Mouse (Mus musculus) cerebellum, postnatal 25 days (tissue): Measurements from ENCODE around the gene Kif24.

Experiments
- DNase-seq, 2 experiments: peaks; one replicate each; pipeline ENCODE4 v3.0.0; 2021; ENCODE audit warnings: mixed read lengths in 2 of 2

Kif24 gene

DNA sequence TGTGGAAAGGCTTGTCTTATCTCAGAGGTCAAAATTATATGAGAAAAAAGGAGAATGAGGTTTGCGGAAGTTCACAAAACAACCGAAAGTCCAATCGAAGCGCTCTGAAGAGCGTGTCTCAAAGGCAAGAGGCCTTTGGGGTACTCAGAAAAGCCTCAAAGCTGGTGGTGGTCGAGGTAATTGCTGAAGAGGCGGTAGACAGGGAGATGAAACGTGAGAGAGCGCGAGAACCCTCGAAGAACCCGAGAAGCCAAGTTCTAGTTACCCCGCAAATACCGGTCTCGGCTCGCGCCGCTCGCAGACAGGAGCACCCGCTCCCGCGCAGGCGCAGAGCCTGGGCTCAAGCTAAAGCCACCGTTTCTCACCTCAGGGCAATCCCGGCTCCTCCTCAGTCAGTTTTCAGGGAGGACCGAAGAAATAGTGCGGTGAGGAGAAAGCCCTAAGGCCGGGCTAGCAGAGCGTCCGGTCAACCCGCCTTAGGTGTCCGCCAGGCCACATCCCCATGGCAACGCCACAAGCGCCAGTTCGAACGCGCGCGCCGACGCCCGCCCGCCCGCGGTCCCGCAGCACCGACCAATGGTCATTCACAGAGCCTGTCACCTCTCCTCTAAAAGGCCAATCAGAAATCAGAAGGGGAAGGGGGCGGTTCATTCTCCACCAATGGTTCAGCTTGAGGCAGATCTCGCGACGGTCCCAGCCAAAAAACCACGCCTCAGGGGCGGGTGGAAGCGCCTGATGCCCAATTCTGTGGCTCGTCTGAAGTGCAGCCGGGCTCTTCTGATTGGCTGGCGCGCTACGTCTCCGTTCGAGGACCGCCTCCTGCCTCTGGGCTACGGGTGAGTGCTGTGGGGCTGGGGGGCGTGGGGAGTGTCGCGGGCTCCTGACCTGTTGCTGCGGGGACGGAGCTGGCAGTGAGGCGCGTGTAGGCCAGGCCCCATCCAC is at the start of gene Kif24, which contains the start of gene Nudt2:
TSS of gene Kif24 (minus strand) at position 543 of the 942 bp plus-strand sequence.
TSS of gene Nudt2 (plus strand) at position 807 of the 942 bp plus-strand sequence.
- peak; percentile 97 for DNase-seq

DNA sequence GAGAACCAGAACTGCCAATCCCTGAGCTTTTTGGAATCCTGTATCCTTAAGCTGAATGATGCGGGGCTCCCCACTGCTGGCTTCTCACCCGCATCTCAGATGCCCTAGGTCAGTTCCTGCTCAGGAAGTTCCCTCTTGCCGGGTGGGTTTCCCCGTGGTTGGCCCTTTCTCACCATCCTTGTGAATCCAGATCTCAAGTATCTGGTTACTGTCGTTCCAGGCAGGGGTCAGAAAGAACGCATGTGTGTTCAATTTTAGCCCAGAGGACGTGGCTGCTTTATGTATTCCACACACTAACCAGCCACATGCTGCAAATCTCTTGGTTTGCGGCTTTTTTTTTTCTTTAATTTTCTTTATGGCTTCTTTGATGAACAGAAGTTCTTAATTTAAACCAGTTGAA is 49.0 kb upstream of the Kif24 start:
- DNase-seq = no peak

DNA sequence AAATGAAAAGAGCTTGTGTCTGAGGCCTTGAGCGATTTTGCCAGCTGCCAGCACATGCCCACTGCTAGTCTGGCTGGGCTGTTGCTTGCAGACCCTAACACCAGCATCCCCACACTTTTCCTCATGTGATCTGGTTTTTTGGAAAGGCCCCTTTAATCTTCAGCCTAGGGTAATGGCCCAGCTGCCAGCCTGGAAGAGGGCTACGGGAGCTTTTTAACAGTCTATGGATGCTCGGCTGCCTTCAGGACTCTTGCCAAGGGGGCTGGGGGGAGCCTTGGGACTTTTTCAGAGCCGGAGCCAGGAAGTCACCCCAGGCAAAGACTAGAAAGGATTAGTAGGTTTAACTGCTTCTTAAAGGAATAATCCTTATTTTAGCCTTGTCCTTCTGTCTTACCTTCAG is 48.6 kb upstream of the Kif24 start:
- no peak for DNase-seq

DNA sequence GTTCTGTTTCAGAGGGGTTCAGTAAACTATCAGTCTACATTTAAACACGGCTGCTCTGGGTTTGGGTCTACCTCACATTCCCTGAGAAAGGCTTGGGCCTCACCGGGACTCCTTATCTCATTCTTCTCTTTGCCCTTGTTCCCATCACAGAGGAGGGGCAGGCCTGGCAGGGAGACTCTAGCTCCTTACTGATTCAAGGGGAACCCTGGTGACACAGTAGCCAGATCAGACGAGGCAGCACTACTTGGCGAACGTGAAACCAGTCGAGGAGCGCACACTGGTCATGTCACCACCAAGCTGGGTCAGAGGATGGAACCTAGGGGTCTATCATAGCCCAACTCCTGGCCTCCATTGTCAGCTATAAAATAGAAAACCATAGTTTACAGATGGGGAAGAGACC is 43.3 kb upstream of the Kif24 start:
- no peak for DNase-seq

DNA sequence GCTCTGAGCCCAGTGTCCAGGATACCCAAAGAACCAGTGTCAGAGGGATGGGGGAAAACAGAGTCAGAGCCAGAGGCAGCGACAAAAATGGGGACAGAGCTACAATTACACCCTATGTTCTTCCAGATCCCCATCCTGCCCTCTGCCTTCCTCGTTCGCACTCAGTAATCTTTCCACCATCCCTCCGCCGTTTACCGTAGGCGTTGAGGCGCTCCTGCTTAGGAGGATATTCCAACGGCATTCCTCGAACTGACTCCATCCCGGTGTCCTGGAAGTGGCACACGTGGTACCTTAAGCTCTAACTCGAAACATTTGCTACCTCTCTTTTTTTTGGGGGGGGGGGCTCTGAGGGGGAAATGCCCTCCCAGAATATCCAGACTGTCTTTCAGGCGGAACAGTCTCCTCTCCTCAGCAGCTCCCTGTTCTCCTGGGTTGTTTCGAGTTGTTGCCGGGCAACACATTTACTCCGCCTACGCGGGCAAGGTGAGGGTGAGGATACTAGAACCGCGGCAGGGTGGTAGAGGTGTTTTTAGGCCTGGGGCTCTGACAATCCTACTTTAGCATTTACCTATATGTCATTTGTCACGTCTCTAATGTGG is 42.7 kb upstream of the Kif24 start:
- DNase-seq = no peak

DNA sequence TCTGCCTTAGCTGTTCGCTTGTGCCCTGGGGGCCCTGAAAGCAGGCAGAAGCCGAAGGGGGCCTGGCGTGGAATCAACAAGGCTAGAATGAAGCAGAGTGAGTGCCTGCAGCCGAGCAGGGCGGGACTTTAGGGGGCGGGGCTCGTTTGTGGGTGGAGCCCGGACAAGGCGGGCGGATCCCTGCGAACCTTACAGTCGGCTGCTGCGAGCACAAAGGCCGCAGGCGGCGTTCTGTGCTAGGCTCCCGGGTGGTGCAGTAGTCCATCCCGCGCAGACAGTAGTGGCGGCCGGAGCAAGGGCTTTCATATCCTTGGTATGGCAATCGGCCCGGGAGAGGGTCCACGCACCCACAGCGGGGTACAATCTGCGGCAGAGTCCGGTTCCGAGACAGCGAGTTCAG is 42.2 kb upstream of the Kif24 start:
- DNase-seq = peak; percentile 83 to 90

DNA sequence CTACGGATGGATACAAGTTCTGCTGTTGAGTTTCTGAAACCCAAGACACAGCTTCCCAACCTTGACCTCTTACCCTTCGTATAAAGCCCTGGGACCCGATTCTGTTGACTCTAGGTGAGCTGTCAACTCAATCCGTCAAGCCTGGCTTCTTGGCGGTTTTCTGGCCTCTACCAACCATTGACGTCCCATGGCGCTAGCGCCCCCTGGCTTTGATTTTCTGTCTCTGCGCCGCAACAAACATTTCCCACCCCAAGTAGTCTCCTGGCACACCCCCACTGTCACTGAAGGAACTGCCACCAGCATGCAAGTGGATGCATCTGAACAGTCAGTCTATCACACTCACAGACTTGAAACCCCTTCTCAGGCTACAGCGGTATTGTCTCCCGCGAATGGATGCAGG is 41.5 kb upstream of the Kif24 start:
- DNase-seq = peak; percentile 65 to 76

DNA sequence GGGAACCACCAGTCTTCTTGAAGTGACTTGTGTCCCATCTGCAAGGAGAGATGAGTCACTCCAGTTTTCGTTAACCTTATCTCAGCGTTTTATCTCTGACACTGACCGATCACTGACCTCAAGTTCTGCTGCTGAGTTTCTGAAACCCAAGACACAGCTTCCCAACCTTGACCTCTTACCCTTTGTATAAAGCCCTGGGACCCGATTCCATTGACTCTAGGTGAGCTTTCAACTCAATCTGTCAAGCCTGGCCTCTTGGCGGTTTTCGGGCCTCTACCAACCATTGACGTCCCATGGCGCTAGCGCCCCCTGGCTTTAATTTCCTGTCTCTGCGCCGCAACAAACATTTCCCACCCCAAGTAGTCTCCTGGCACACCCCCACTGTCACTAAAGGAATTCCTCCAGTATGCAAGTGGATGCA is 40.5 kb upstream of the Kif24 start:
- DNase-seq = no peak

DNA sequence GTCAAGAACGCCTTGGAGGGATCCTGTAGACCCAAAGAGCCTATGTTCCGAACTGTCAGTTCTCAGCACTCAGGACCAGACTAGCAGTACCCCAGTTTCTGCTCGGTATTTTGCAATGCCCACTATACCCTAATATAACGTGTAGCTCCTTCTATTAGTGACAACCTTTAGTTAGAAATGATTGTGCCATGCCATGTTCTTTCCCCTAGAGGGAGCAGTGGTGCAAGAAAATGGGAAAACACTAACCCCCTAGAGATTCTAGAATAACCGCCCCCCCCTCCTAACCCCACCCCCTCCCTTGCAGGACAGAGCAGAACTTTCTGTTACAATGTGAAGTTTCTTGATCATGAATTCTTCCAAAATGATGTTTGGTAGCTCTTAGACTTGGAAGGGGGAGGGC is 39.6 kb upstream of the Kif24 start:
- no peak for DNase-seq

DNA sequence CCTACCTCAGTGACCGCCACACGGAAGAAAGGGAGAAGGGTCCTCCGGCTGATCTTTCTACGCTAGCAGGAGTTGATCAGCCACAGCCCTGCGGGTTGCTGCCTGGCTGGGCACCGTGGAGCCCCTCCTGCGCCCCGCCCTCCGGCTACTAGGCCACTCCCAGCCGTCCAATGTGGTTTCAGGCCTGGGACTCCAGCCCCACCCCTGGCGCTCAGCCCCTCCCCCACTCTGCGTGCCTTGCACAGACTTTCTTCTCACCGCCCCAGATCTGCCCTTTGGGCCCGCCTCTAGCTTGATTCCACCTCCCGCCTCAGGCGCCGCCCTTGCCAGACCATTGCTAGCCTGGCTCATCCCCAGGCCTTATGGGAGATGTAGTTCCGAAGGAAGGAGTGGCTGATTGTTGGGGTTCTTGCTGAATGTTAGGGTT is 38.3 kb upstream of the Kif24 start, which contains the start of gene AI464131:
TSS of gene AI464131 (minus strand) at position 91 of the 427 bp plus-strand sequence.
- peak; percentile 95 to 99 for DNase-seq

DNA sequence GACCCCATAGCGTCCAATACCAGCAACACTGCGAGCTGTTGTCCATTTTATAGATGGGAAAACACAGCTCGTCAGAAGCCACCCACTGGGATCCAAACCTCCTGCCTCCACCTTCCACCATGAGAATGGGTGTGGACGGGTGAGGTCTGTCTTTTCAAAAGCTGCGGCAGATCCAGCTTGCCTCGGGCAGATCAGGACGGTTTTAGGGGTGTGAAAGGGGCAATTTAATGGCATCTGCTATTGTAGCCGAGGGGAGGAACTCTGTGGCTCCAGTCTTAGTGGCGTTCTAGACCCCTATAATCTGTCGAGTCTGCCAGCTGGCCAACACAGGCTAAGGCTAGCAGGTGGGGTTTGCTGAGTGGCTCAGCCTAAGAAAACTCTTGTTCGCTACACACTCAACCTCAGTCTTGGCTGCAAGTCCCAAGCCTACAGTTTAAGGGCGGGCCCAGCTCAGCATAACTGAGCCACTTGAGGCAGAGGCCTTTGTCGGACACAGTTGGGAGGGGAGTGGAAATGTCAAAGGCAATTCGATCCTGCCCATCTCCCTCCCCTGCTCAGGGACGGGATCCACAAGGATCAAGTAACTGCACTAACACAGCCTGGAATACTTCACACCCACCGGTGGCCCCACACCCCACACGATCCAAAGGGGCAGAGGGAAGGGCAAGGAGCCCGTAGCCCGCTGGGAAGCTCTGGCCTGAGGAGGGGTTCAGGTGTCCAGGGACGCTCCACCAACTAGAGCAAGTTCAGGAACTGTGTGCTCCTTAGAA is 37.7 kb upstream of the Kif24 start:
- no peak for DNase-seq

DNA sequence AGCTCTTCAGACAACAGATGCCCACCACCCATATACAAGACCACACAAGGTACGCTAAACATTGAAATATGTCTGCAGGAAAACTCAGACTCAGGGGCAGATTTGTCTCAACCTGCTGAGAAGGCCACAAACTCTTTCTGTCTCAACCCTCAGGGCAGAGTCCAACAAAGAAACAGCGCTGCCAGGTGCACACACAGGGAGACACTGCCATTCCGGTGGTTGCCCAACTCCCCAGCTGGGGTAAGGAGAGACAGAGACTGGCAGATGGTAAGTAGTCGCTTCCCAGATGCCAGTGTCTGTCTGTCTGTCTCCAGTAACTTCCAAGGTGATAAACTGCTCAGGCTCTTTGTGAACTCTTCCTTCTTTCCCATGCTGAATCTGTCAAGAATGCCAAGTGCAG is 36.1 kb upstream of the Kif24 start:
- DNase-seq = no peak

DNA sequence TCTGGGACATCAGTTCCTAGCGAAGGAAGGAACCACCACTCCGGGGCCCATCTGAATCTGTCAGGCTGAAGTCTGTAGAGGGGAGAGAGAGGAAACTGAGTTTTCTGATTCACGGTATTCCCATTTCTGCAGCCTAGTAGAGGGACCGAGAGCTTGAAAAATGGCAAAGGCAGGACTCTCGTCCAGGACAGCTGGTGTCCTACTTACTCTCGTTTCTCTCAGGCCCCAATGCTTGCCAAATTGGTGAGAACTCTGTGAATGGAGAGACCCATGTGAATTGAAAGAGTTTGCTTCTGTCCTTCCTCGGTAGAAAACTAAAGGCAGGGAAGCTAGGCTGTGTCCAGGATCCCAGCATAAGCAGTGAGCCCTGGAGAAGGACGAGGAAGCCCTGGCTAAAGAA is 34.9 kb upstream of the Kif24 start:
- no peak for DNase-seq

DNA sequence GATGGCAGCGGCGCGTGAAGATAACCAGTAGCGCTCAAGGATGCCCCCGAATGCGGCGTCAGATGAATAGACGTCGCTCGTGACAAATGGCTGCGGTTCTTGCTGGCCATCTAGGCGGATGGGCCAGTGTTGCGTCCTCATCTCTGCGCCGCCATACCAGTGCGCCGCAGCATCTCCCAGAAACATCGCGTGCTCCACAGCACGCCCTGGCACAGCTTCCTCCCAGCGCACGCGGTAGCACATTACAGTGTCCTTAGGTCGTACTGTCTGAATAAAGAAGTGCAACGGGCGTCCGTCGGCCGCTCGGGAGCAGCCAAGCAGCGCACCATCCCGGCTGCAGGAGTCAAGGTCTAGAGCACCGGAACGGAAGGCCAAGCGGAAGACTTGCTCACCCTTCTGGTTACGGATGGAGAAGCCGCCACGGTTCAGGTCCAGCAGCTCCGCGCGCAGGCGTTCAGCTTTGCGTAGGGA is 34.3 kb upstream of the Kif24 start:
- peak; percentile 39 to 56 for DNase-seq

DNA sequence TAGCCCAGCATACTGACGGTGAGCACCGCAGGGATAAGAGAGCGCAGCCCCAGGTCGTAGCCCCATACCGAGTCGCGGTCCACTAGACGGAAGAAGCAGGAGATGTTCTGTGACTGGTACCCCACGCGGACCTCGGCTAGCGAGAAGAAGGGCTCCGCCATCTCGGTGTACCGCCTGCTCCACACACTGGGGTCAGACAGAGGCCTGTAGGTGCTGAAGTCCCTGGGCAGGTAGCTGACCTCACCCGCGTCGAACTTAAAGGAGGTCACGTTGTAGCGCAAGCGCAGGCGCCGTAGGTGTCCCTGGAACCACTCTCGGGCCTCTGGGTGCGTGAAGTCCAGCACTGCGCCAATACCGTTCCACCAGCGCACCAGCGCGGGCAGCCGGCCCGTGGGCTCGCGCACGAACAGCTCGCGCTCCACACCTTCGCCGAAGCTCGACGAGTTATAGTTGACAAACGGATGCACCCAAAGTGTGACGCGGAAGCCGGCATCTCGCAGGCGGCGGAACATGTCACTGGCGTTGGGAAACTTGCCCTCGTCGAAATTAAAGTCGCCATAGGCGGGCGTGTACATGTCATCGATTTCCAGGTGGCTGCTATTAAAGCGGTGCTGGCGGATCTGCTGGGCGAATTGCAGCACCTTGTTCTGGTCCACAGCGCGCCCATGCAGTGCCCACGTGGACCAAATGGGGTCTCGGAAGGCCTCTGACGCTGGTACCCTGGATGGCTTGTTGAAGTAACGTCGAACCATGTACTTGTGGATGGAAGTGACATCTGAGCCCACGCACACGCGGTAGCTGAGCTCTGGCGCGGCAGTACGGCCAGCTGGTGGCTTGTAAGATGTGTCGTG is 33.5 kb upstream of the Kif24 start:
- DNase-seq = peak in 1 of 2 experiments; percentile 20

DNA sequence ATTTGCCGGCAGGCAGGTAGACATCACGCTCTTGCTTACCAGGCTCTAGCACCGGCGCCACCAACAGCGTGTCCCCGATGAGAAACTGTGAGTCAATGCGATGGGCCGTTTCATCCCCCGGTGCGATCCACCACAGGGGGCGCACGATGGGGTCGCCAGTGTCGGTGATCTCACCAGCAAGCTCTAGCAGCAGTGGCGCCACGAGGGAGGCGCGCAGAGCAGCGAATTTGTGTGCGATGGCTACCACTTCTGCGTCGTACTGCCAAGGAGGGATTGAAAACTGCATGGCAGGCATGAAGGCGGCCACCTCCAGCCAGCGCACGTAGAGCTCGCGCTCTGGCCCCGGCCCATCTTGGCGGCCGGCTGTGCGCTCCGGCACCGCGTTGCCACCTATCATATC is 32.9 kb upstream of the Kif24 start:
- peak in 1 of 2 experiments; percentile 30 for DNase-seq

DNA sequence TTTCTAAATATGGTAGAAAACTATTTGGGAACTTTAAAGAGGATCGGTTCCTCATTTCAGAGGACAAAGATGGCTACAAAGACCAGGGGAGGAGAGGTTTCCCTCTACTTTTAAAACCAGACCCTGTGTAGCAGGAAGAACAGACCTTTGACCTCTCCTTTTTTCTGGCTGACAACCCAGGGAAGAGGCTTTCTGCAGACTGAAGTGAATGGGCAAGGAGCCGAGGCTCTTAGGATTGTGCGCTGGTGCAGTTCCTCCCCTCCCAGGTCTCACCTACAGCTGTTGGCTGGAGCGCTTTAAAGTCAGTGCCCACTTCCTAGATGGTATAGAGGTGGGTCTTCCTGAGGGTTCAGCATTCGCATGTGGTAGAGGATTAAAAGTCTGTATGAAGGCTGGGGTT is 32.4 kb upstream of the Kif24 start:
- DNase-seq = no peak

DNA sequence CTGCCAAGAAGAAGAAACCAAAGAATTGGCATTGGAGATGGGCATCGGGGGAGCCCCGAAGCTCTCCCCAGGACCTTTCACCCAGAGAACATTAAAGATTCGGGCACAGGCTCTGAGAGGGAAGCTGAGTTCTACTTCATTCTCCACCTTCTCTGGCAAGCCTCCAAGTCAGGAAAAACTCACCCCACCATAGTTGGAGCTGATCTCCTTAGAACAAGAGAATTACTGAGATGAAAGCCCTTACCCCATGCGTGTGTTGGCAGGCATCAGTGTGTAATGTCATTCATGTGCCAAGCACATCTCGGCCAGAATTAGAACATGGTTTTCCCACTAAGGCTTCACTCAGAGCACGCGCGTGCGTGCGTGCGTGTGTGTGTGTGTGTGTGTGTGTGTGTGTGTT is 31.2 kb upstream of the Kif24 start:
- DNase-seq = no peak

DNA sequence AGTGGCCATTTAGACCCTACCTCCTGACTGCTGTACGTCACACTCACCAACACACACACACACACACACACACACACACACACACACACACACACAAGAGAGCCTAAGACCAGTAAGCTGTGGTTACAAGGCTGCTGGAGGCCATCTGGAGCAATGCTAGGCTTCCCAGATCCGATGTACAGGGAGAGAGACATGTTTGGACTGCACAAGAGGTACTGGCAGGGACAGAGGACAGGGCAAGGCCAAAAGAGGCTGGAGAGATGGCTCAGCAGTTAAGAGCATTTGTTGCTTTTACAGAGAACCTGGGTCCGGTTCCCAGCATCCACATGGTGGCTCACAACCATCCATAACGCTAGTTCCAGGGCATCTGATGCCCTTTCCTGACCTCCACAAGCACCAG is 30.4 kb upstream of the Kif24 start:
- DNase-seq = no peak

DNA sequence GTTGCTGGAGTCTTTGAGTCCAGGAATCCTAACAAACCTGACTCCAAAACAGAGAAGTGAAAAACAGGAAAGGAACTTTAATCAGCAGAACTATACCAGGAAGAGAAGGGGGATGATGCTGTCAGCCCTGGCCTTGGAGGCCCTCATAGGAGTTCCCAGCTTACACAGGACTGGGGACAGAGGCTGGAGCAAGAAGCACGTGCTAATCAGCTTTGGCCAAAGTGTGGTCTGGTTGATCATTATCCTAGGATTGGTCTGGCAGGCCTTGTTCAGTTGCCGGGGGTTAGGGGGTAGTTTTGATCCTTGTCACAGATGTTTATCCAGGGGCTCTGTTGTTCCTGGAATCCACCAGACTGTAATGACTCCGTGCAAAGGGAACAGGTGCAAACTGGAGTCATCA is 29.7 kb upstream of the Kif24 start:
- DNase-seq = no peak

DNA sequence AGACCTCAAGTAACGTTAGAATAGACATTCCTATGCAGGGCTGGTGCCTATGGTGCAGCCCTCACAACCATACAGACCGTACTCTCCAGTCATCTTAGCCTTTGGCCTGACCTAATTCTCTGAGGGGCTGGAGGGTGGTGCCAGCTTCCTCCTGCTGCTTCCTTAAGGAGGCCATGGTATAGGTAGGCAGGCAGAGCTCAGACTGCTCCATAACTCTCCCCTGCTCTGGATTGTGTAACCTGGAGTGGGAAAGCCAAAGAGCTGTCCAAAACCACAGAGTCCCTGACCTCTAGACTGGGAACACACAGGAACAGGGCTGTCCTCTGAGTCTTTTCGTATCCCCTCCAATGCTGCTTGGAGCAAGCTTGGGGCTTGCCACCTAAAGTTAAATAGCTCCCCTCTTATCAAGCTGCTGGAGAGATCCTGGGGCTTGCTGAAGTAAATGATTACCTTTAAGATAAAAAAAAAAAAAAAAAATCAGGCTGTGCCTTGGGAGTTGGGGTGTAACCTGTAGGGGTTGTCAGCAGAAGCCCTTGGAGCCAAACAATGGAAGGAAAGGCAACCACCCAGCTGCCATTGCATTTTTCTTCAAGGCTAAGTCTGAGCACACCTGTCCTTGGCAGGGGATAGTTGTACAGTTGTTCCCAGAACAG is 28.9 kb upstream of the Kif24 start:
- DNase-seq = no peak

DNA sequence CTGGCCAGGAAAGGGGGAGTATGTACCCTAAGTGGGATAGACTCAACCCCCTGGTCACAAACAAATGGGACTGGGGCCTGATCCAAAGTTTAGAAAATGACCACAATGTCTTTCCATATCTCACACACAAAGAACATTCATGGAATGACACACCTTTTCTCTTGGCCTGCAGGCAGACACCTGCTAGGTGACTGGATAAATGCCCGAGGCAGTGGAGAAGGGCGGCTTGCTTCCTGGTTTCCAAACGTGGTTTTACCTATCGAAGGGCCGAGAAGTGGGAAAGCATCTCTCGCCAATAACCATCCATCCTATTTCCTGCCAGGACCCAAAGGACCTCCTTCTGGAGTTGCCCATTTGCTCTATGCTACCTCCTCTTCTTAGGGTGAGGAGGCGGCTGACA is 28.3 kb upstream of the Kif24 start:
- DNase-seq = peak; percentile 53 to 61
